Mouse (Mus musculus) cerebellum, adult 8-10 months (tissue): ENCODE results near the gene Mylpf.

Experiments
- DNase-seq: peaks from one replicate; pipeline ENCODE4 v3.0.0; 2022

The Mylpf gene

GRCm38 (mm10) chr7:127207374-127208294 is 1.1 kb upstream of the Mylpf start:
- DNase-seq: peak; percentile 59

DNA sequence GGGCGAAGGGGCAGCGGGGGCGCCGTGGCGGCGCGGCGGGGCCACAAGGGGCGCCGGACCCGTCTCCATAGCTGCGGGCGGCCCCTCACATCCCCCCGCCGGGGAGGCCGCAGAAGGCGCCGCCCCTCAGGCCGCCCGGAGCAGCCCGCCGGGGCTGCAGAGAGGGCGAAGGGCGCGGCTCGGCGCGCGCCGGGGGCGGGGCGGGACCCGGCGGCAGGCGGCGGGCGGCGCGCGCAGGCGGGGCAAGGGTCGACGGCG is 466 bp upstream of the Mylpf start, which contains the start of gene Tbc1d10b:
Tbc1d10b (minus strand) TSS at position 174 of the 258 bp plus-strand sequence.
- DNase-seq: no peak

DNA sequence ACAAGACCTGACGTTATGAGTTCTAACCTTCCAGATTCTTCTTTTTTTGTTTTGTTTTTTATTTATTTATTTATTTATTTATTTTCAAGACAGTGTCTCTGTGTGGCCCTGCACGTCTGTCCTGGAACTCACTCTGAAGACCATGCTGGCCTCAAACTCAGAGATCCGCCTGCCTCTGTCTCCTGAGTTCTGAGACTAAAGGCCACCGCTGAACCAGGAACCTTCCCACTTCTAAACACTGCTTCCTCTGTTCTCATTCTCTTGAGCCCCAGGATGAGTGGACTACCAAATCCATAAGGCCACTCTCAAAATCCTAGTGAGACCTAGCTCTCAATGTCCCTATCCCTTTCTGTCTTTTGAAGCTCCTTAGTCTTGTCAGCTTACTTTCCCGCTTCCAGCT is 1.2 kb downstream of the Mylpf start:
- no peak for DNase-seq

GRCm38 (mm10) chr7:127210266-127210665 is 1.6 kb downstream of the Mylpf start:
- DNase-seq: no peak

DNA sequence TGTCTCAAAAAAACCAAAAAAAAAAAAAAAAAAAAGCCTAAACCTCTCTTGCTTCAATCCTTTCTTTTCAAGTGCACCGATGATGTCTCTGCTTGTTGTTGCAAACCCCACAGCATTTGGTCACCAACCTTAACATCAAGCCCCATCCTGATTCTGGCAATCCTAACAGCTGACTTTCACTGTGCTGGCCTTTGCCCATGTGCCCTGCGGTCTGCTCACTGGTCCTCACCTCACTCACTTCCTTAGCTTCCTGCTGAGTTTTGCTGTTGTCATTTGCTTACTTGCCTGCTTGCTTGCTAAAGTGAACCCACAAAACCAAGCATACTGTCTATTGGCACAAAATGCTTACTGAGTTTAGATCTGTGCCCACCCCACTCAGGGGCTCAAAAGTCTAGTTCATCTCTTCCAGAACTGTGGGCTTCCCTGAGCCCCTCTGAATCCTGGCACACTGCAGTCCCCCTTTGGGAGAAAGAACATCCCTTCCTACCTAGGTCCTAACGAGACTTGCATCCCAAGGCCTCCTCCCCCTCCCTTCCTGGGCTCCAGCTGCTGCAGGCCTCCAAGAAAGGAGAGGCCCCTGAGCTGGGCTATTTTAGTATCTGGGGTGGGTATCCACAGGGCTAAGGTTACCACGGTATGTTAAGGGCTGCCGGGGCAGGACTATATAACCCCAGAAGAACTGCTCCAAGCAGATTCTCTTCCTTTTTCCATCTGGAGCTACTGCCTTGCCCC is 2.5 kb downstream of the Mylpf start:
- no peak for DNase-seq

- DNase-seq: no peak
These were observed 4.0 kb downstream of the Mylpf start for GRCm38 (mm10) chr7:127212432-127213250.

GRCm38 (mm10) chr7:127213485-127213884 is 4.8 kb downstream of the Mylpf start:
- DNase-seq: no peak

DNA sequence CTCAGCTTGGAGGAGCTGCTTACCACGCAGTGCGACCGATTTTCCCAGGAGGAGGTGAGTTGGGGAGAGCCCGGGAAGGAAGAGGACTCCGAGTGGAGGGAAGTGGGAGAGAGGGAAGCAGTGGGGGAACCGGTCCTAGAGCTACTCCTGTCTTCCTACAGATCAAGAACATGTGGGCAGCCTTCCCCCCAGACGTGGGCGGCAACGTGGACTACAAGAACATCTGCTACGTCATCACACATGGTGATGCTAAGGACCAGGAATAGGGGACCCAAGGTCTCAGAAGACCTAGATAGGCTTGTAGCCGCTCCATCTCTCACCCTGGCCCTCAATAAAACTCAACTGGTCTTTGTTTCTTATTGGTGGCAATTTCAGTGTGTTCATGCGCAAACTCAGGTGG is 5.2 kb downstream of the Mylpf start:
- DNase-seq: no peak

DNA sequence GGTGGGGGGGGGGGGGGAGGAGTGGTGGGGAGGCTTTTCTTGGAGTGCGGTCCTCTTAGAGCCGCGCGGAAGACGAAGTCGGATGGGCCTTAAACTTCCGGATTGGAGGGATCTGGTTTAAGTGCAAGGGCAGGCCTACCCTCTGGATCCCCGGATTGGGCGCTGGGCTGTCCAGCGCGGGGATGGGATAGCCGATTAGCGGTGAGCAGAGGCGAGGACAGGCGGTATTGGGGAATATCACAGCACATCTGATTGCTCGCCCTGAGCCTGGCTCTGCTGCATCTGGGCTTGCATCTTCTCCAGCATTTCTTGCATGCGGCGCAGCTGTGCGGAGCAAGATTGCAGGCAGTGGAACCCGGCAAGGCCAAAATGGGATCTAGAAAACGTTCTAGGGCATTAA is 5.8 kb downstream of the Mylpf start:
- DNase-seq: no peak

DNA sequence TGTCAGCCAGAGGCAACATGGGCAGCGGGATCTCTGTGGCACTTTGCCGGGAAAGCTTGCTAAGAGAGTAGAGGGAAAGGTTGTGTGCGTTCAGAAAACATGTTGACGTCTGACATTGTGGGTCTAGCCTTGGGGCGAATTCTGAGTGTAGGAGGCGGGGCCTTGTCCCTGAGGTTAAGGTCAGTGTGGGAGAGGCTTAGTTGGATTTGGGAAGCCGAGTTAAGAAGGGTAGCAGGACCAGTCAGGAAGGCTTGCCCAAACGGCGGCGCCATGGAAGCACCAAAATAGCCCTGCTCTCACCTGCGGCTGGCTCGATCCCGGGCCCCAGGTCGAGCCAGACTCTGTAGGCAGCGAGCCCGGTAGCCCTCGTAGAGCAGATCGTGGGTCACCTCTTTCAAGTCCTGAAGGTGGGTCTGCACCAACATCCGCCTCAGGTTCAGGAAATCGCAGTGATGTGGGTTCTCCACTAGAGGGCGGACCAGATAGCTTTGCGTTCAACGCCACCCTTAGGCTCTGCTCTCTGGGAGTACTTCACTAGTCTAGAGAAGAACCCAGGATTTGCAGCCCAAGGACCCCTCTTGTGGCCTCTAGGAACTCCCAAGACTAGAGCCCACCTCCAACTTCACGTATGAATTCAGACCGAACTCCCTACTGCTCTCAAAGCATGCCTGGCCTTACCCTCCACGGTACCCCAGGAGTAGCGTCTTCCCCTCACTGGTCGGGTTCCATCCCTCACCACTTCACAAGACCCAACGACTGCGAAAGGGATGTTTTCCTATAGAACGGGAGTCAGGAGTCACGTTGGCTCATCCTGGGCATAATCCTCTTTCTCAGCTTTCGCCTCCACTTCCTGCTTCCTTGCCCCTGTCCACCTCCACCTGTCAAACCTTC is 6.5 kb downstream of the Mylpf start:
- DNase-seq: peak; percentile 69

DNA sequence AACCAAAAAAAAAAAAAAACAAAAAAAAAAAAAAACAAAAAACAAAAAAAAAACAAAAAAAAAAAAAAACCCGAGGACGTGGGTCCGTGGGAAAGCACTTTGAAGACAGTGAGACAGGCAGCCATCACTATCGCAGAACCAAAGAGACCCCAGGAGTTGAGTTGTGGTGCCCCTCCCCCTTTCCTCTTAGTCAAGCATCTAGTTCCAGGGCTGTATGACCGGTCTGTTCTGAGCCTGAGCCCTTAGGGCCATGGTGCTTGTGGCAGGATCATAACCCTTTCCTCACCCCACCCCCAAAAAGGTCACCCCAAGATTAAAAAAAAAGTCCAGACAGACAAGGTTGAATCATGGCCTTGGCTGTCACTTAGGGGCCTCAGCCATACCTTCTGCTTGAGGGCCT is 7.6 kb downstream of the Mylpf start:
- no peak for DNase-seq

DNA sequence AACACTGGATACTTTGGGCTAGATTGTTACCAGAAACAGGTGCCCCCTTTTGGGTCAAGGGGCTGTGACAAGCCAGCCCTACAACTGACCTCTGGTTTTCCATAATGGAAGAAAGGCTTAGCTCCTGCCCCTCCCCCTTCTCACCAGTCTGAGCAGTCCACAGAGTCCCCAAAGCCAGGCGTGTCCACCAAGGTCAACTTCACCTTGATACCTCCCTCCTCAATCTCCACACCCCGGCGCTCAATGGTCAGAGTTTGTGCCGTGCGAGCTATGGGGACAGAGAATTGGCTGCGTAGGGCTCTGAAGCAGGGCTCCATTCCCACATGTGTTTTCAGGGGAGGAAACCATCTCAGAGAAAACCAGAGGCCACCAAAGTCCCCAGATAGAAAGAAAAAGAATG is 8.8 kb downstream of the Mylpf start:
- no peak for DNase-seq

DNA sequence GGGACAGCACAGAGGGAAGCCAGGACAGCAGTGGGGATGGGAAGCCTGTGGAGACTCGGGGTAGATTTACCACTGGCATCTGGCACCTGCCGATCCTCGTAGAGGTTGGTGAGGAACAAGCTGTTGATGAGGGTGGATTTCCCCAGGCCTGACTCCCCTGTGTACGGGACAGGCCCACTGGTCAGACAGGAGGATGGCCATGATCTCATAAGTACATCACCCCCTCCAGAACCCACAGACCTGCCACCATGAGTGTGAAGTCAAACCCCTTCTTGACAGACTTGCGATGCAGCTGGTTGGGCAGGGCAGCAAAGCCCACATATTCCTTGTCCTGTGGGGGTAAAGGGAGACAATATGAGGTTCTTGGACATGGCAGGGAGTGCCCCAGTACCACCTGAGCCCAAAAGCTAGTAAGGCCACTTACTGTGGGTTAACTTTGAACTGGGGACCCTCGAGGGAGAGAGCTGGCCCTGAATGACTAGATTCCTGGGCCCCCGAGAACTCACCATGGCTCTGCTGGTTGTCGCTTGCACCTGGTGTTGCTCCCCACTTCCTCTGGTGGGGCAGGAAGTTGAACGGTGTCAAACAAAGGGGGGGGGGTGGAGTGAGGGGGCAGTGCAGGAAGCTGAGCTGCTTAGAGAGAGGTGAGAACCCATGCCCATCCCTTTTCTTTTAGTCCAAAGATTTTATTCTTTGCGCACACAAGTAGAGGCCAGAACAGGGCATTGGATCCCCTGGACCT is 9.4 kb downstream of the Mylpf start:
- DNase-seq: no peak

GRCm38 (mm10) chr7:127218670-127219069 is 10.0 kb downstream of the Mylpf start:
- DNase-seq: no peak

DNA sequence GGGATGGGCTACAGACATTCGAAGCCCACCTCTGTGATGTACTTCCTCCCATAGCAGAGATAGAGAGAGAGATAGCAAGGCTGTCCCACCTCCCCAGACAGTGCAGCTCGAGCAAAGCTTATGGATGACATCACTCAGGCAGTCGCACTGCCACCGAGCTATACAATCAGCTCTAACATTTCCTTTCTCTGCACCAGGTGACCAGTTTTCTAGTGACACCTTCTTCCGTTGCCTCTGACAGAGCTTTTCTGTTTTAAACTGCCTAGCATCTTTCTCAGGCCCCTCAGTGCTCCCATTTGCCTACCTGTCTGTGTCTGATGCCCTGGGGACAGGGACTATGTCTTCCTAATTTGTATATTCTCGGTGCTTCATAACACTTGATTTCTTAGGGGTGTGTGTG is 11.8 kb downstream of the Mylpf start:
- DNase-seq: no peak

- DNase-seq: no peak
These were observed 14.4 kb downstream of the Mylpf start for GRCm38 (mm10) chr7:127223106-127223505.

- no peak for DNase-seq
These were observed 15.1 kb downstream of the Mylpf start for GRCm38 (mm10) chr7:127223515-127224478.

GRCm38 (mm10) chr7:127224616-127225015 is 15.9 kb downstream of the Mylpf start:
- no peak for DNase-seq

- DNase-seq: no peak
These were observed 16.7 kb downstream of the Mylpf start for GRCm38 (mm10) chr7:127225147-127225995.
